ENCODE assay signal across 13 mouse cellular contexts in the genomic region with DNA sequence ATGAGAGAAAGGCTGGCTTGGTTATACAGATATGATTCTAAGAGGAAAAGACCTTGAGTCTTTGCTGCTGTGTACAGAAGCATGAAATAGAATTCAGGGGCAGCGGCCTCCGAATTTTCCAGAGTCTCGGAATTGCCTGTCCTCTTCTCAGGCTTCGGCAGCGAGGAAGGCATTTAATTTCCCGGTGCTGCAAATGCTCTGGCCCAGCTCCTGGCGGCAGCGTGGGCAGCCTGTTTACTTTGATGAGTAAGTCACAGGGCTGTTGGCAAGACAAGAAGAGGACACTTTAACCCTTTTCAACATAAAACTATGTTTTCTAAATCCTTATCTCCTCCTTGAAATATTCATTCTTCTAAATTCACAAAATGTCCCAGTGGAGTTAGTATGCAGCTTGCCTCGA.
DNase-seq lines count a peak whose midpoint lies in the region; ATAC-seq lines count a peak whose summit lies in the region.
"Had no signal": no experiment of that assay in that cellular context is flagged by ENCODE, and none has a peak within 500 bp of the region (broad histone marks: within the 10 kb centered on the region; RNA-seq: fewer than 3 reads in every experiment).

No protein-coding gene starts in this region.

- no peak overlapping the region for H3K9ac ChIP-seq in intestine, embryonic 15.5 days
- H3K9ac ChIP-seq: forebrain, embryonic 12.5 days; limb, embryonic 15.5 days; midbrain, embryonic 12.5 days had no signal

- H3K36me3 ChIP-seq in intestine, embryonic 15.5 days: no peaks in the 10 kb centered on the region
- H3K36me3 ChIP-seq: forebrain, embryonic 12.5 days; limb, embryonic 15.5 days; midbrain, embryonic 12.5 days had no signal

- no peak for ATAC-seq in intestine, embryonic 15.5 days
- ATAC-seq: inflammation-experienced regulatory T-cells, adult 6 months; lung, postnatal 0 days had no signal

- 61% methylated on average over 9 of the region's 9 CpGs for WGBS in intestine, embryonic 15.5 days

- no peak overlapping the region for H3K4me3 ChIP-seq in intestine, embryonic 15.5 days (replicated peaks)
- H3K4me3 ChIP-seq: forebrain, embryonic 12.5 days; limb, embryonic 15.5 days; midbrain, embryonic 12.5 days had no signal

- no peak overlapping the region for H3K4me2 ChIP-seq in intestine, embryonic 15.5 days (replicated peaks)
- H3K4me2 ChIP-seq: forebrain, embryonic 12.5 days; limb, embryonic 15.5 days; midbrain, embryonic 12.5 days had no signal

- no peaks in the 10 kb centered on the region for H3K27me3 ChIP-seq in intestine, embryonic 15.5 days (replicated peaks)
- H3K27me3 ChIP-seq: forebrain, embryonic 12.5 days; limb, embryonic 15.5 days; midbrain, embryonic 12.5 days had no signal

- DNase-seq in layer of hippocampus, adult 11-12 months (ENCODE audit: low spot score): peak; percentile 46
- no peak for DNase-seq in layer of hippocampus, adult 9-10 months (ENCODE audit: low spot score)
- DNase-seq in brain, adult 2 months (ENCODE audit: low read depth, low spot score): peak; percentile 80
- peak; percentile 31 to 34 for DNase-seq in layer of hippocampus, postnatal 36 days
- DNase-seq in right cerebral cortex, postnatal 36 days (ENCODE audit: low spot score in 2 of 2): peak; percentile 38 to 60
- DNase-seq in thymus, postnatal 36 days: no peak
- DNase-seq in MN1 (ENCODE audit: low spot score): no peak

- H3K4me1 ChIP-seq in intestine, embryonic 15.5 days (replicated peaks): no peaks in the 10 kb centered on the region
- H3K4me1 ChIP-seq: forebrain, embryonic 12.5 days; limb, embryonic 15.5 days; midbrain, embryonic 12.5 days had no signal

- no peaks in the 10 kb centered on the region for H3K9me3 ChIP-seq in intestine, embryonic 15.5 days
- H3K9me3 ChIP-seq: forebrain, embryonic 12.5 days; limb, embryonic 15.5 days had no signal

- no peak overlapping the region for H3K27ac ChIP-seq in intestine, embryonic 15.5 days
- H3K27ac ChIP-seq: forebrain, embryonic 12.5 days; limb, embryonic 15.5 days; midbrain, embryonic 12.5 days had no signal

Comparison
In these comparisons a context has a peak if more than half of its experiments do, and no peak if none do; other contexts are left out.
1. DNase-seq: peak in layer of hippocampus, adult 11-12 months (single experiment), brain, adult 2 months (single experiment), layer of hippocampus, postnatal 36 days (2 of 2) and right cerebral cortex, postnatal 36 days (2 of 2); none in layer of hippocampus, adult 9-10 months (single experiment), thymus, postnatal 36 days (0 of 2) and MN1 (single experiment).